Mouse (Mus musculus) stomach, postnatal 0 days (tissue): ENCODE data around the gene Tcf7l1.

Experiments
- CTCF ChIP-seq: IDR thresholded peaks from 2 replicates; pipeline ENCODE4 v1.5.1; 2016; ENCODE audit warnings: antibody characterized with exemption, low read depth, mild to moderate bottlenecking, moderate library complexity
- EP300 ChIP-seq: optimal IDR thresholded peaks from 2 replicates; pipeline ENCODE3; 2016; ENCODE audit warnings: antibody characterized with exemption

DNA sequence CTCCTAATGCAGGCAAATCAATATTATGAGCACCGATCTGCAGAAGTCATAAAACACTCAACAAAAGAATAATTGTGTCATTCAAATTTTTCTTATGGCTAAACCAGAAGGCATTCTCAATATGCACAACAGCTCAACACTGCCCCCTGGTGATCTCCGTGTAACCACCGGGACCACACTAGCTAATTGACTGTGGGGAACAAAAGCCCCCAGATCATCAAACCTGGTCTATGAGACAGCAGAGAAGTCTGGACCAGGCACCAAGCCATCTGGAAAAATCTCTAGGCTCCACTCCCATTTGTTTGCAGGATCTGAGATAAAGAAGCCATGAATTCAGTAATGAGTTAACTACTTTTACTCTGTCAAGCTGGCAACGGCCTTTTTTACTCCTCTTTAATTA lies 122.0 kb downstream of the Tcf7l1 start:
- no peak for TF ChIP-seq EP300
- peak; percentile 85 for TF ChIP-seq CTCF
